Mouse (Mus musculus): ENCODE data around the gene Spem2.

Spem2 gene

GRCm38 (mm10) chr11:69835966-69836335 is 17.7 kb upstream of the Spem2 start:
- no peak for DNase-seq (ENCODE audit: low spot score in 2 of 2)

GRCm38 (mm10) chr11:69835326-69835965 is 17.2 kb upstream of the Spem2 start:
- DNase-seq (ENCODE audit: low spot score in 2 of 2): no peak

GRCm38 (mm10) chr11:69834001-69834549 is 15.8 kb upstream of the Spem2 start:
- peak in 1 of 2 experiments; percentile 31 for DNase-seq (ENCODE audit: low spot score in 2 of 2)

GRCm38 (mm10) chr11:69833554-69833953 is 15.3 kb upstream of the Spem2 start:
- DNase-seq (ENCODE audit: low spot score in 2 of 2): no peak

- DNase-seq (ENCODE audit: low spot score in 2 of 2): no peak
These were observed 10.6 kb upstream of the Spem2 start for GRCm38 (mm10) chr11:69828832-69829231.

- no peak for DNase-seq (ENCODE audit: low spot score in 2 of 2)
These were observed 5.2 kb upstream of the Spem2 start for GRCm38 (mm10) chr11:69823456-69823855.

GRCm38 (mm10) chr11:69822080-69822479 is 3.8 kb upstream of the Spem2 start, which contains the start of gene Spem1:
Spem1 (minus strand) TSS chr11:69822180.
- DNase-seq (ENCODE audit: low spot score in 2 of 2): no peak

- no peak for DNase-seq (ENCODE audit: low spot score in 2 of 2)
These were observed 606 bp upstream of the Spem2 start for GRCm38 (mm10) chr11:69818871-69819270.

- no peak for DNase-seq (ENCODE audit: low spot score in 2 of 2)
These were observed 1.7 kb downstream of the Spem2 start for GRCm38 (mm10) chr11:69816520-69816919.

GRCm38 (mm10) chr11:69815155-69815554 is 3.1 kb downstream of the Spem2 start, which contains the start of gene Gm39566:
Gm39566 (minus strand) TSS chr11:69815298.
- DNase-seq (ENCODE audit: low spot score in 2 of 2): no peak

GRCm38 (mm10) chr11:69810280-69810679 is 8.0 kb downstream of the Spem2 start:
- DNase-seq (ENCODE audit: low spot score in 2 of 2): no peak

GRCm38 (mm10) chr11:69807641-69808040 is 10.6 kb downstream of the Spem2 start:
- DNase-seq (ENCODE audit: low spot score in 2 of 2): no peak

GRCm38 (mm10) chr11:69806378-69806777 is 11.9 kb downstream of the Spem2 start:
- no peak for DNase-seq (ENCODE audit: low spot score in 2 of 2)

GRCm38 (mm10) chr11:69804972-69805909 is 13.0 kb downstream of the Spem2 start, which contains the start of gene Tmem102:
Tmem102 (minus strand) TSS chr11:69805624.
- DNase-seq (ENCODE audit: low spot score in 2 of 2): peak; percentile 57 to 59

- peak in 1 of 2 experiments; percentile 19 for DNase-seq (ENCODE audit: low spot score in 2 of 2)
These were observed 13.7 kb downstream of the Spem2 start for GRCm38 (mm10) chr11:69804652-69804940.

GRCm38 (mm10) chr11:69803786-69804651 is 14.2 kb downstream of the Spem2 start:
- DNase-seq (ENCODE audit: low spot score in 2 of 2): peak; percentile 62 to 80

GRCm38 (mm10) chr11:69803328-69803727 is 14.9 kb downstream of the Spem2 start:
- DNase-seq (ENCODE audit: low spot score in 2 of 2): no peak

- DNase-seq (ENCODE audit: low spot score in 2 of 2): peak; percentile 76 to 88
These were observed 15.6 kb downstream of the Spem2 start for GRCm38 (mm10) chr11:69802648-69803105.

GRCm38 (mm10) chr11:69801379-69801977 is 16.8 kb downstream of the Spem2 start, which contains the start of gene Fgf11:
Fgf11 (minus strand) TSS chr11:69801857.
- no peak for DNase-seq (ENCODE audit: low spot score in 2 of 2)

- no peak for DNase-seq (ENCODE audit: low spot score in 2 of 2)
These were observed 17.7 kb downstream of the Spem2 start for GRCm38 (mm10) chr11:69800392-69801197.
